Mouse (Mus musculus) heart, postnatal 0 days (tissue): ENCODE measurements at regions not wholly inside any gene's neighbourhood (a gene's known extent, or its start where the extent isn't known, plus 50 kb on each side); places are given as distances from the start of the nearest gene placed in this dataset.
"Not testable (repeated sequence)": the region's sequence is repeated elsewhere in the genome, so short reads cannot be mapped to it uniquely, and the experiment has no call there.

Experiments
- ATAC-seq: fragments of 200-750 bp; cut with Nextera tagmentation; 2 replicates; pipeline ENCODE4 v1.8.0; 2017; ENCODE audit warnings: low read depth, moderate number of reproducible peaks, moderate library complexity; ENCODE audit not compliant: insufficient read depth
- DNase-seq: peaks from one replicate; pipeline ENCODE4 v3.0.0-alpha.2; 2016; ENCODE audit warnings: low spot score
- H3K27ac ChIP-seq: fragments of 300-500 bp; sonication (generic); 2 replicates; pipeline ENCODE4 v1.5.1; 2014; ENCODE audit warnings: low read depth, mild to moderate bottlenecking
- H3K27me3 ChIP-seq: fragments of 300-500 bp; sonication (generic); 2 replicates; pipeline ENCODE4 v1.6.1; 2014; ENCODE audit warnings: low read length, mixed read lengths; ENCODE audit not compliant: control insufficient read depth, insufficient read depth
- H3K36me3 ChIP-seq: fragments of 300-500 bp; sonication (generic); replicated peaks from 2 replicates; pipeline ENCODE4 v1.6.1; 2014; ENCODE audit warnings: low read length, mixed read lengths; ENCODE audit not compliant: control insufficient read depth, insufficient read depth
- H3K4me1 ChIP-seq: fragments of 300-500 bp; sonication (generic); 2 replicates; pipeline ENCODE4 v1.6.1; 2014; ENCODE audit warnings: antibody characterized with exemption; ENCODE audit not compliant: control insufficient read depth, insufficient read depth
- H3K4me2 ChIP-seq: fragments of 300-500 bp; sonication (generic); 2 replicates; pipeline ENCODE4 v1.6.1; 2014; ENCODE audit warnings: low read depth, mild to moderate bottlenecking, low read length, moderate library complexity
- H3K4me3 ChIP-seq: fragments of 300-500 bp; sonication (generic); 2 replicates; pipeline ENCODE4 v1.5.1; 2014; ENCODE audit warnings: low read depth, low read length
- H3K9ac ChIP-seq: fragments of 300-500 bp; sonication (generic); replicated peaks from 2 replicates; pipeline ENCODE4 v1.6.1; 2014; ENCODE audit warnings: low read depth, low read length, mixed read lengths
- H3K9me3 ChIP-seq: fragments of 300-500 bp; sonication (generic); replicated peaks from 2 replicates; pipeline ENCODE4 v1.6.1; 2016; ENCODE audit warnings: low read length; ENCODE audit not compliant: control insufficient read depth
- CTCF ChIP-seq: IDR thresholded peaks from 2 replicates; pipeline ENCODE4 v1.5.1; 2016; ENCODE audit warnings: antibody characterized with exemption, control low read depth, low read depth
- EP300 ChIP-seq: IDR thresholded peaks from 2 replicates; pipeline ENCODE4 v1.6.1; 2016; ENCODE audit warnings: antibody characterized with exemption, low read depth
- WGBS: fragments of 180-500 bp; shearing (Covaris S2); extraction: QIAGEN DNeasy Blood & Tissue Kit; methylation state at CpG from one replicate; pipeline ENCODE4 v1.1.7; 2014; 5-methylcytosine and 5-hydroxymethylcytosine counted together

DNA sequence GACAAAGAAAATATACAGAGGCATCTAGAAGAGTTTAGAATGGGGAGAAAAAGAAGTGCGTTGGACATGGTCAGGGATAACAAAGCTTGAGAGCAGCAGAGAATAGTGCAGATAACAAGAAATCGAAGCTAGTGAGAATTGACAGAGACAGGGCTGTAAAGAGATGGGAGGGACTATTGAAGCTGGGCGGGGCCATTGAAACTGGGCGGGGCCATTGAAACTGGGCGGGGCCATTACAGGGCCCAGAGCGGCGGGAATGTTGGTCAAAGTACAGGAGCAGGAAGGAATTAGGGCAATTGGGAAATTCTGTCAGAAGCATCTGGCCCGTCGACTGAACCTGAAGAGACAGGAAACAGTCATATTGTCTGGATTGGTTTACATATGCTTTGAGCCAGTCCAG lies 243.3 kb upstream of the Srek1ip1 start:
- ATAC-seq, result no peak
- H3K36me3 ChIP-seq, result no peaks in the 10 kb centered on the region
- H3K9ac ChIP-seq, result no peak overlapping the region
- no peak overlapping the region for H3K4me3 ChIP-seq
- TF ChIP-seq CTCF, result no peak
- TF ChIP-seq EP300, result no peak
- H3K27ac ChIP-seq, result no peak overlapping the region
- H3K4me1 ChIP-seq, result no peaks in the 10 kb centered on the region; the same call in 1 of the 2 replicates
- no peaks in the 10 kb centered on the region for H3K27me3 ChIP-seq
- H3K4me2 ChIP-seq, result no peak overlapping the region
- WGBS, result 74% methylated on average over 9 of the region's 9 CpGs
- DNase-seq, result no peak
- H3K9me3 ChIP-seq, result no peaks in the 10 kb centered on the region

DNA sequence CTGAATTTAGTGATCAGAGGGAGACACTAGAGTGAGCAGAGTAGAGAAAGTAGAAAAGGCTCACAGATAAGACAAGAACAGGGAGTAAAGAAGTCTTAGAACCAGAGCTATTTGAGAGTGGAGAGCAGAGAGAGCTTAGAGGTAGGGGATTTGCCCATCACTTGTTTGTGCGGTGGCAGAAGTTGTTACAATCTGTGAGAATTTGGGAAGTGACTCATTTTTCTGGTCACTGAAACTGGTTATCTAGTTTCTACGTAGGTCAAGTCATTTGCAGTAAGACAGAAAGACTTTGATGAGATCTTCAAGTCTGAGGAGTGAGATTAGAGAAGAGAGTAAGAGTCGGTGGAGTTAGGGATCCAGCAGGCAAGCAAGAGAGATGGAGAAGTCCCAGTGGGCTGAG lies 239.0 kb upstream of the Srek1ip1 start:
- Histone ChIP-seq H3K27ac (no peak overlapping the region), H3K9me3 (no peaks in the 10 kb centered on the region), H3K4me2 (no peak overlapping the region), H3K9ac (no peak overlapping the region), H3K4me1 (no peaks in the 10 kb centered on the region), H3K4me3 (no peak overlapping the region), H3K27me3 (no peaks in the 10 kb centered on the region), H3K36me3 (no peaks in the 10 kb centered on the region)
- WGBS, result 66% methylated on average over 3 of the region's 3 CpGs
- TF ChIP-seq EP300, result no peak
- TF ChIP-seq CTCF, result no peak
- ATAC-seq (no peak), DNase-seq (no peak)

DNA sequence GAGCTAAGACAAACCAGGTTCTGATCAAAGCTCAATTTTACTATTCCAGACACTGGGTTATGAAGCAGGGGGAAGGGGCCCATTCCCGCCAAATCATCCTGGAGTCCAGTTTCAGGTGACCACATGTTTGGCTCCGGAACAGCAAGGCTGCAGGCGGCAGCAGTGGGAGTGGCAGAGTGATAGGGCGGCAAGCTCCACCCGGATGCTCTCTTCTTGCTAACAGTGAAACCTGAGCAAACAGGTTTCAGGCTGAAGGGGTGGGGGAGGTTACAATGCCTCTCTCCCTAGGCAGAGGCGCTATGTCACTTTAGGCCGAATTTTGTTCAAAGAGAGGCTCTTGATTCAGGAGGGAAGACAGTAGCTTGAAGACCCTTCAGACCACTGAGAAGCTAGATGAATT lies 235.7 kb upstream of the Srek1ip1 start:
- H3K4me1 ChIP-seq, H3K27ac ChIP-seq, H3K36me3 ChIP-seq, ATAC-seq, H3K9ac ChIP-seq, H3K27me3 ChIP-seq, H3K4me2 ChIP-seq, H3K9me3 ChIP-seq, DNase-seq, H3K4me3 ChIP-seq: not testable (repeated sequence)
- 39% methylated on average over 7 of the region's 7 CpGs for WGBS

DNA sequence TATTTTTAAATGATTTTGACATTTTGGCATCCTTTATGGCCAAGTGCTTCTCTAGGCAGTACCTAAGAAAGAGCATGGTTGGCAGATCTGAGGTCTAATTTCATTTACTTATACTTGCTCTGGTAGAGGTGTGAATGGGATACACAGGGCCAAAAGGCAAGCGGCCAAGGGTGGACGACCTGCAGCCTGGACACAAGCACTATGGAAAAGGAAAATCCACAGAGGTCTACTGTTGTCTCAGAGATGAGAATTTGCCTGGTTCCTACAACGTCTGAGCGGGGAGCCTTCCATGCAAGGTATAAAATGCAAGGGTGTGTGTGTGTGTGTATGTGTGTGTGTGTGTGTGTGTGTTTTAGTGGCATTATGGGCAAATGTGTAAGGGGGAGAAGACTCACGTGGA lies 232.4 kb upstream of the Srek1ip1 start:
- Histone ChIP-seq H3K27ac (no peak overlapping the region), H3K4me1 (peaks cover 3% of the 10 kb centered on the region; the same call in 1 of the 2 replicates), H3K9me3 (no peaks in the 10 kb centered on the region), H3K36me3 (no peaks in the 10 kb centered on the region), H3K4me2 (no peak overlapping the region), H3K4me3 (no peak overlapping the region), H3K9ac (no peak overlapping the region), H3K27me3 (no peaks in the 10 kb centered on the region)
- DNase-seq, result no peak
- WGBS, result 77% methylated on average over 5 of the region's 5 CpGs
- ATAC-seq, result no peak
- TF ChIP-seq CTCF (no peak), EP300 (no peak)

DNA sequence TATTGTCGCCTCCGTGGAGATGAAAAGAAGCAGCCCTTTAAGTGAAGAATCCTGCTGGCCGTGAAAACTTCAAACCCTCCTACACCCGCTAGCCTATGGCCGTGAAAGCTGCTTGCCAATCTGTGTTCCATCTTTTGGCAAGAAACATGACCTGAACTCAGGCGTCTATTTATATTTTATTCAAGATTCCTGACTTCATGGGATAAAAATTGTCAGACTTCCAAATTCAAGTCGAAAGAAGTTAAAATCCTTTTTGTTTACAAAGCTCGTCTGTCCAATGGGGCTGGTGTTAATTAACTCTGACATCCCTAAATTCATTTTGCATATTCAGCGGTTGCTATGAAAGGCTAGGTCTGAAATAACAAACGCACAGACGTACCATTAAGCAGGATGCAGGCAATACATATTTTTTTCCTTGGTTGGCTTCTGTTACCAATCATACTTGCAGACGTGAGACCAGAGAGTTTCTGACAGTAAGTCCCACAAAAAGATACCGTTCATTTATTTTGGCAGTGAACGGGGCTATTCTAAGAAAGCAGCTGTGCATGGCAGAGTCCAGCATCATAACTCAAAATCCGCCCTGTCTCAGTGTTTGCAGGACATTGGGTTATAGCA lies 231.7 kb upstream of the Srek1ip1 start:
- Histone ChIP-seq H3K27ac (no peak overlapping the region), H3K4me2 (no peak overlapping the region), H3K36me3 (no peaks in the 10 kb centered on the region), H3K4me3 (no peak overlapping the region), H3K9me3 (no peaks in the 10 kb centered on the region), H3K4me1 (peaks cover 3% of the 10 kb centered on the region; the same call in 1 of the 2 replicates), H3K9ac (no peak overlapping the region), H3K27me3 (no peaks in the 10 kb centered on the region)
- 55% methylated on average over 15 of the region's 15 CpGs for WGBS
- no peak for ATAC-seq
- no peak for TF ChIP-seq EP300
- no peak for TF ChIP-seq CTCF
- peak; percentile 36 for DNase-seq

DNA sequence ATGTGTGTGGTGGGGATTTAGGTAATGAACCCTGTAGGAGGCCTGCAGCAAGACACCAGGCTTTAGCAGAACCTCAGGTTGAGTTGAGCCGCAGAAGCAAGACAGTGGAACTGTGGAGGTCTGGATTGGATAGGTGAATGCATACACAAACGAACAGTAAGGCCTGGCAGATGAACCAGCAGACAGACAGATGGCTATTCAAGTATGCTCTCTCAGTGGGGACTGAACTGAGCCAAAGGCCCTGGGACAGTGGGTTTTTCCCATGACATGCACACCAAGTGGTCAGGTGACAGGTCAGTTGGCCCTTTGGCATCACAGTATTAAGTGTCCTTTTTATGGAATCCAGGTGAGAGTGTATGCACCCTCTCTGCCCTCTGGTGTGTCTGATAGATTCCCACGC lies 229.7 kb upstream of the Srek1ip1 start:
- no peak overlapping the region for H3K27ac ChIP-seq
- no peaks in the 10 kb centered on the region for H3K36me3 ChIP-seq
- H3K4me1 ChIP-seq, result peaks cover 3% of the 10 kb centered on the region; the same call in 1 of the 2 replicates
- no peak overlapping the region for H3K9ac ChIP-seq
- ATAC-seq (no peak), DNase-seq (no peak)
- H3K4me2 ChIP-seq, result no peak overlapping the region
- TF ChIP-seq CTCF (no peak), EP300 (no peak)
- no peak overlapping the region for H3K4me3 ChIP-seq
- H3K9me3 ChIP-seq, result no peaks in the 10 kb centered on the region
- no peaks in the 10 kb centered on the region for H3K27me3 ChIP-seq
- WGBS, result 65% methylated on average over 3 of the region's 3 CpGs
